Mouse (Mus musculus): ENCODE measurements around the gene Eml4.
A peak's percentile ranks its signal among the peaks of the same experiment; 100 is the strongest.

Gene Eml4

GRCm38 (mm10) chr17:83499692-83500091 is 149.0 kb downstream of the Eml4 start:
- no peak for DNase-seq (ENCODE audit: low read depth)

- DNase-seq (ENCODE audit: low read depth) = no peak
Measured at GRCm38 (mm10) chr17:83503693-83504092, 153.0 kb downstream of the Eml4 start.

GRCm38 (mm10) chr17:83512130-83512529 is 161.4 kb downstream of the Eml4 start:
- no peak for DNase-seq (ENCODE audit: low read depth)

GRCm38 (mm10) chr17:83513655-83514212 is 163.0 kb downstream of the Eml4 start:
- DNase-seq (ENCODE audit: low read depth) = no peak

- DNase-seq (ENCODE audit: low read depth) = peak; percentile 85
Measured at GRCm38 (mm10) chr17:83514213-83514701, 163.5 kb downstream of the Eml4 start.

- no peak for DNase-seq (ENCODE audit: low read depth)
Measured at GRCm38 (mm10) chr17:83517280-83518015, 166.7 kb downstream of the Eml4 start, which contains the start of gene Cox7a2l. Gene Cox7a2l, minus strand, starts transcription at chr17:83517330.

- no peak for DNase-seq (ENCODE audit: low read depth)
Measured at GRCm38 (mm10) chr17:83521881-83522280, 171.2 kb downstream of the Eml4 start.

GRCm38 (mm10) chr17:83522590-83523379 is 172.1 kb downstream of the Eml4 start:
- DNase-seq (ENCODE audit: low read depth) = no peak

- DNase-seq (ENCODE audit: low read depth) = no peak
Measured at GRCm38 (mm10) chr17:83524753-83525152, 174.0 kb downstream of the Eml4 start.

GRCm38 (mm10) chr17:83525596-83525995 is 174.9 kb downstream of the Eml4 start:
- DNase-seq (ENCODE audit: low read depth) = no peak

- no peak for DNase-seq (ENCODE audit: low read depth)
Measured at GRCm38 (mm10) chr17:83526091-83526561, 175.4 kb downstream of the Eml4 start.

GRCm38 (mm10) chr17:83526624-83527532 is 176.1 kb downstream of the Eml4 start:
- DNase-seq (ENCODE audit: low read depth) = peak; percentile 50

GRCm38 (mm10) chr17:83527651-83528381 is 177.1 kb downstream of the Eml4 start:
- DNase-seq (ENCODE audit: low read depth) = no peak

Data from c-Kit-positive CD71-positive TER-119-negative erythroid progenitor cells, embryonic 14.5 days (primary cell).